Mouse (Mus musculus): ENCODE results near the gene Gm5930.
"Not testable (repeated sequence)": the region's sequence is repeated elsewhere in the genome, so short reads cannot be mapped to it uniquely, and the experiment has no call there.

The Gm5930 gene

GRCm38 (mm10) chr14:44338484-44338883 is at the start of gene Gm5930:
Gene Gm5930, minus strand, starts transcription at chr14:44338584.
- DNase-seq, result not testable (repeated sequence)

DNA sequence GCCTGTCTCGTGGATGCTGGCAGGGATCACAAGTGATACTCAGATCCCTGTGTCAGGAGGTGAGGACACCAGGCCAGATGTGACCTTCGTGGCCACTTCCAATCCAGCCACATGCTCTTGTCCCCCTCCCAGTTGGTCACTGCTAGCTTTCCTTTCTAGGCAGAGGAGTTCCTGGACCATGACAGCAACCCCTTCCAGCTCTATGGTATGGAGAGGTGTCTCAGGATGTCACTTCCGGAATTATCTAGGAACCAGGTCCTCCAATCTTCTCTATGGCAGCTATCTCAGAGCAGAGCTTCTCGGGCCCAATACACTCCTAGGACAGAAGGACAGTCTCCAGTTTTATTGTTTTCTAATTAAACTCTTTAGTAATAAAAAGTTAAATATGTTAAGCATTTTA is 45.8 kb upstream of the Gm5930 start:
- DNase-seq, result not testable (repeated sequence)

DNA sequence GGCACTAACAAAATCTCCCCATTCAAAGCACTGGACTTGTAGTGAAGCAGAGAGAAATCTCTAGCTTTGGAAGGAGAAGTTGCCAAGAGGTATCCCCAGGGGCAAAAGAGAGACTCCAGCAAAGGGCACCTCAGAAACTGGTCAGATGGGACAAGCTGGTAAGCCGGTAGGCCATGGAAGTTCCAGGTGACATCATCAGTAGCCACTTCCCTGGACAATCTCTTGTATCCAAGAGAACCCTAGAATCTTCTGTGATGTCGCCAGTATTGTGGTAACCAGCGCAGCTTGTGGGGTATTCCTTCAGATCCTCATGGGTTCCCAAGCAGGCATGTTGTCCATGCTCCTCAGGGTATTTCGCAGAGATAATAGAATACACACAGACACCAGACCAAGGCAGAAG is 26.7 kb upstream of the Gm5930 start, which contains the start of gene Gm8229:
Gm8229 (plus strand) TSS at position 301 of the 400 bp plus-strand sequence.
- not testable (repeated sequence) for DNase-seq

DNA sequence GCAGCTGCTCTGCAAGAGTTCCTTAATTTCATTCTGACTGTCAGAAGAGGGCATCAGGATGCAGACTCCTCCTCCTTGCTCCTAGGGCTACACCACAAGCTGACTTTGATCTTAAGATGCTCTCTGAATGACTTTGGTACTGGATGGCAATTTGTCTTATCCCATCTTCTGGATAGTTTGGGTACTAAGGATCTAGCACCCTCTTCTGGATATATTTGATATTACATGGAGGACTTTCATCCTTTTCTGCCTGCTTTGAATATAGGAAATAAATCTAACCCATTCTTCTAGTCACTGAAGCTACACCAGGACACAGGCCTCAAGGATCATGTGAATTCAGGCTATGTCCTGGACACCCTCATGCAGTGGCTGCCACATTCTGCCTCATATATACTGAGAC is 23.9 kb upstream of the Gm5930 start:
- not testable (repeated sequence) for DNase-seq

- DNase-seq, result not testable (repeated sequence)
These were observed 23.0 kb upstream of the Gm5930 start for GRCm38 (mm10) chr14:44361416-44361815.

GRCm38 (mm10) chr14:44312049-44312448 is 26.3 kb downstream of the Gm5930 start:
- not testable (repeated sequence) for DNase-seq

DNA sequence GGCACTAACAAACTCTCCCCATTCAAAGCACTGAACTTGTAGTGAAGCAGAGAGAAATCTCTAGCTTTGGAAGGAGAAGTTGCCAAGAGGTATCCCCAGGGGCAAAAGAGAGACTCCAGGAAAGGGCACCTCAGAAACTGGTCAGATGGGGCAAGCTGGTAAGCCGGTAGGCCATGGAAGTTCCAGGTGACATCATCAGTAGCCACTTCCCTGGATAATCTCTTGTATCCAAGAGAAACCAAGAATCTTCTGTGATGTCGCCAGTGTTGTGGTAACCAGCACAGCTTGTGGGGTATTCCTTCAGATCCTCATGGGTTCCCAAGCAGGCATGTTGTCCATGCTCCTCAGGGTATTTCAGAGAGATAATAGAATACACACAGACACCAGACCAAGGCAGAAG is 53.1 kb downstream of the Gm5930 start, which contains the start of gene Gm8220:
Gm8220 (plus strand) TSS at position 301 of the 400 bp plus-strand sequence.
- DNase-seq, result not testable (repeated sequence)
